Mouse (Mus musculus) thymus, adult 2 months (tissue): ENCODE data around the gene Sptssb.

Experiments
- CTCF ChIP-seq: fragments of 200-500 bp; IDR thresholded peaks from 2 replicates; pipeline ENCODE4 v1.5.1; 2012; ENCODE audit warnings: mild to moderate bottlenecking, control low read depth, low read length, moderate library complexity, borderline replicate concordance; ENCODE audit not compliant: control insufficient read depth, poor library complexity, insufficient read depth; ENCODE audit errors: extremely low read depth
- POLR2A ChIP-seq: fragments of 200-500 bp; IDR thresholded peaks from 2 replicates; pipeline ENCODE4 v1.6.1; 2012; ENCODE audit warnings: mild to moderate bottlenecking, low read length, control low read depth, moderate library complexity; ENCODE audit not compliant: control insufficient read depth, poor library complexity, insufficient read depth; ENCODE audit errors: extremely low read depth

DNA sequence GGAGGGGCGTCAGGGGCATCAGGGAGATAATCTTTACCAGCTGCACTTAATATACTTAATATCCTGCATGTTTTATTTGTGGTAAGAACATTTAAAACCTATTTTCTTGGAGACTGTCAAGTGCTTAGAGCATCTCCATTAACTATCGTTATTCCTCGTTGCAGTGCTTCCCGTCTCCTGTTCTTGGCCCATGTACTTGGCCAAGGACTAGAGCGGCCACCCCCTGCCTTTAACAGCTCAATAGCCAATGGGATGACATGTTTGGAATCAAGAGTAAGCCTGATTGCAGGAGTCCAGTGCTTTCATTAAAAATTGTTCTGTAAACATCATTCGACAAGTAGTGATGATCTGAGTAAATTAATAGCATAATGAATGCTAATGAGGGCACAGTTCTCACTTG, 47.8 kb upstream of the Sptssb start:
- TF ChIP-seq CTCF: no peak
- TF ChIP-seq POLR2A: no peak
